Mouse (Mus musculus) erythroblast, embryonic 14.5 days (primary cell): ENCODE results near the gene Prpf31. TPM values are rescaled to one million over a fixed set of nuclear protein-coding genes. Genes with fewer than 3 reads are reported as not detected.

ENCODE experiments used
- H3K27me3 ChIP-seq: 2 replicates; pipeline ENCODE4 v1.6.1; 2012; ENCODE audit warnings: inconsistent platforms; ENCODE audit not compliant: control insufficient read depth
- H3K36me3 ChIP-seq: 2 replicates; pipeline ENCODE4 v1.6.1; 2012; ENCODE audit warnings: mild to moderate bottlenecking, inconsistent platforms; ENCODE audit not compliant: control insufficient read depth
- H3K4me1 ChIP-seq: 2 replicates; pipeline ENCODE4 v1.6.1; 2012; ENCODE audit warnings: inconsistent platforms; ENCODE audit not compliant: control insufficient read depth
- H3K4me3 ChIP-seq: replicated peaks from 2 replicates; pipeline ENCODE3; 2012; ENCODE audit warnings: moderate library complexity, mild to moderate bottlenecking, inconsistent platforms
- H3K9me3 ChIP-seq: 2 replicates; pipeline ENCODE4 v1.6.1; 2012; ENCODE audit warnings: low read length, inconsistent platforms, mixed read lengths; ENCODE audit not compliant: control insufficient read depth
- GATA1 ChIP-seq: IDR thresholded peaks from 2 replicates; pipeline ENCODE4 v1.6.1; 2012; ENCODE audit warnings: low read length, inconsistent platforms, mixed read lengths
- TAL1 ChIP-seq: IDR thresholded peaks from 3 replicates; pipeline ENCODE4 v1.6.1; 2012; ENCODE audit warnings: low read length, inconsistent platforms, mixed read lengths
- polyA plus RNA-seq: library from polyadenylated mRNA; stranded (reverse); fragments of >175 nt; gene quantifications from 2 replicates; pipeline ENCODE4 v1.2.3, GENCODE M21; 2012

Prpf31 gene
- polyA plus RNA-seq, 1 experiment: 3.2 TPM

- Histone ChIP-seq H3K4me1 (peaks cover 31% of the 10 kb centered on the region), H3K36me3 (peaks cover 25% of the 10 kb centered on the region), H3K4me3 (peak within 1 kb of the TSS; percentile 86), H3K9me3 (no peaks in the 10 kb centered on the region), H3K27me3 (peaks cover 11% of the 10 kb centered on the region)
- TF ChIP-seq GATA1 (no peak), TAL1 (no peak)
Observed at GRCm38 (mm10) chr7:3616057-3616388, 13.8 kb upstream of the Prpf31 start, which contains the start of gene Oscar. Oscar (minus strand) TSS chr7:3616157.

GRCm38 (mm10) chr7:3616389-3617241, 13.2 kb upstream of the Prpf31 start:
- Histone ChIP-seq H3K27me3 (peaks cover 11% of the 10 kb centered on the region), H3K36me3 (peaks cover 29% of the 10 kb centered on the region), H3K4me1 (peaks cover 31% of the 10 kb centered on the region), H3K9me3 (no peaks in the 10 kb centered on the region), H3K4me3 (peak overlapping the region; percentile 86)
- no peak for TF ChIP-seq TAL1
- no peak for TF ChIP-seq GATA1

- H3K4me1 ChIP-seq: peaks cover 31% of the 10 kb centered on the region
- TF ChIP-seq TAL1 (no peak), GATA1 (no peak)
Observed at GRCm38 (mm10) chr7:3617242-3617995, 12.4 kb upstream of the Prpf31 start, which contains the start of gene Ndufa3. Ndufa3 (plus strand) TSS chr7:3617373.

GRCm38 (mm10) chr7:3629030-3629429, 755 bp upstream of the Prpf31 start:
- Histone ChIP-seq H3K27me3 (no peaks in the 10 kb centered on the region), H3K4me1 (peaks cover 32% of the 10 kb centered on the region), H3K9me3 (no peaks in the 10 kb centered on the region), H3K36me3 (peaks cover 66% of the 10 kb centered on the region), H3K4me3 (peak overlapping the region; percentile 77)
- TF ChIP-seq TAL1 (no peak), GATA1 (no peak)

More at GRCm38 (mm10) chr7:3617242-3617995, 12.4 kb upstream of the Prpf31 start, which contains the start of gene Ndufa3:
- peaks cover 37% of the 10 kb centered on the region for H3K36me3 ChIP-seq
- H3K4me3 ChIP-seq: peak within 1 kb of the TSS; percentile 86
- H3K9me3 ChIP-seq: no peaks in the 10 kb centered on the region
- H3K27me3 ChIP-seq: peaks cover 11% of the 10 kb centered on the region

GRCm38 (mm10) chr7:3630478-3630815, 662 bp downstream of the Prpf31 start:
- TF ChIP-seq TAL1: no peak
- TF ChIP-seq GATA1: no peak
- Histone ChIP-seq H3K27me3 (no peaks in the 10 kb centered on the region), H3K4me3 (peak overlapping the region; percentile 77), H3K9me3 (no peaks in the 10 kb centered on the region), H3K36me3 (peaks cover 65% of the 10 kb centered on the region), H3K4me1 (peaks cover 32% of the 10 kb centered on the region)

- no peak for TF ChIP-seq GATA1
- no peak for TF ChIP-seq TAL1
- Histone ChIP-seq H3K9me3 (no peaks in the 10 kb centered on the region), H3K36me3 (peaks cover 62% of the 10 kb centered on the region), H3K4me1 (peaks cover 40% of the 10 kb centered on the region), H3K4me3 (no peak overlapping the region), H3K27me3 (no peaks in the 10 kb centered on the region)
Observed at GRCm38 (mm10) chr7:3643412-3643811, 13.6 kb downstream of the Prpf31 start.

- H3K27me3 ChIP-seq: no peaks in the 10 kb centered on the region
- no peaks in the 10 kb centered on the region for H3K9me3 ChIP-seq
- H3K36me3 ChIP-seq: peaks cover 62% of the 10 kb centered on the region
- peak overlapping the region; percentile 83 for H3K4me3 ChIP-seq
- TF ChIP-seq TAL1 (no peak), GATA1 (no peak)
- H3K4me1 ChIP-seq: peaks cover 44% of the 10 kb centered on the region
Observed at GRCm38 (mm10) chr7:3643843-3644242, 14.1 kb downstream of the Prpf31 start.

GRCm38 (mm10) chr7:3644348-3644671, 14.5 kb downstream of the Prpf31 start:
- Histone ChIP-seq H3K27me3 (no peaks in the 10 kb centered on the region), H3K36me3 (peaks cover 62% of the 10 kb centered on the region), H3K4me1 (peaks cover 45% of the 10 kb centered on the region), H3K9me3 (no peaks in the 10 kb centered on the region), H3K4me3 (peak overlapping the region; percentile 83)
- TF ChIP-seq TAL1 (no peak), GATA1 (peak; percentile 72)

GRCm38 (mm10) chr7:3644672-3645487, 15.1 kb downstream of the Prpf31 start, which contains the start of gene Cnot3:
Cnot3 (plus strand) TSS chr7:3645268.
- peak within 1 kb of the TSS; percentile 83 for H3K4me3 ChIP-seq
- no peaks in the 10 kb centered on the region for H3K9me3 ChIP-seq
- peaks cover 62% of the 10 kb centered on the region for H3K36me3 ChIP-seq
- peak; percentile 36; the same call in 1 of the 2 replicates for TF ChIP-seq GATA1
- TF ChIP-seq TAL1: no peak
- peaks cover 45% of the 10 kb centered on the region for H3K4me1 ChIP-seq
- no peaks in the 10 kb centered on the region for H3K27me3 ChIP-seq
